9 mouse cellular contexts compared by ENCODE assay signal in the genomic region with DNA sequence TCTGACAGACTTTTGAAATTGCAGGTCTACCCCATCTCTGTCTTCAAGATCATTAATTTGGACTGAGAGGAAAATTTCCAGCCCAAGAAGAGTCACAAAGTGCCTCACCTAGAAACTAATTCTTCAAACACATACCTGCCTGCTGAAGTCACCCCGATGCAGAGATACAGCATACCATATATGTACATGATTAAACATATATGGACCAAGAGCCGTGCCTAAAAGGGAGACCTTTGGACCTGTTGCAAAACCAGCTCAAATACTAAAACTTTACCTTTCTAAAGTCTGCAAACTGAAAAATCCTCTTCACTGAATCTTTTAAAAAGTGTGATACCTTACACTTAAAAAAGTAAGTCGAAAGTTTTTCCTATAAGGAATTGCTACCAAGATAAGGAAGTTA. TPM values are rescaled to one million over a fixed set of nuclear protein-coding genes. Genes with fewer than 3 reads are reported as not detected.
DNase-seq lines count a peak whose midpoint lies in the region; ATAC-seq and TF ChIP-seq lines count a peak whose summit lies in the region.
"Had no signal": no experiment of that assay in that cellular context is flagged by ENCODE, and none has a peak within 500 bp of the region (broad histone marks: within the 10 kb centered on the region; RNA-seq: fewer than 3 reads in every experiment).

No protein-coding gene starts in this region.

- peak overlapping the region; percentile 73 for H3K4me2 ChIP-seq in embryonic facial prominence, embryonic 12.5 days (replicated peaks)
- H3K4me2 ChIP-seq in hindbrain, postnatal 0 days (ENCODE audit: low read depth, low read length): peak overlapping the region; percentile 51
- H3K4me2 ChIP-seq in midbrain, embryonic 12.5 days (replicated peaks): peak overlapping the region; percentile 72

- ATAC-seq in embryonic facial prominence, embryonic 12.5 days (ENCODE audit: insufficient number of reproducible peaks, insufficient read depth, low FRiP score, low TSS enrichment): no peak
- ATAC-seq in hindbrain, postnatal 0 days: no peak
- ATAC-seq in midbrain, embryonic 12.5 days (ENCODE audit: low FRiP score, low read depth): no peak
- no peak for ATAC-seq in frontal cortex, adult (ENCODE audit: low TSS enrichment)

- no peaks in the 10 kb centered on the region for H3K27me3 ChIP-seq in heart, embryonic 10.5 days (ENCODE audit: insufficient read depth, poor library complexity, severe bottlenecking)
- no peaks in the 10 kb centered on the region for H3K27me3 ChIP-seq in embryonic facial prominence, embryonic 12.5 days
- H3K27me3 ChIP-seq in hindbrain, postnatal 0 days (ENCODE audit: insufficient read depth, low read length): no peaks in the 10 kb centered on the region
- no peaks in the 10 kb centered on the region for H3K27me3 ChIP-seq in midbrain, embryonic 12.5 days

- H3K4me1 ChIP-seq in heart, embryonic 10.5 days: peaks cover 82% of the 10 kb centered on the region
- H3K4me1 ChIP-seq in embryonic facial prominence, embryonic 12.5 days: peaks cover 71% of the 10 kb centered on the region
- H3K4me1 ChIP-seq in hindbrain, postnatal 0 days (ENCODE audit: insufficient read depth, low read length): peaks cover 15% of the 10 kb centered on the region; the same call in 1 of the 2 replicates
- H3K4me1 ChIP-seq in midbrain, embryonic 12.5 days: peaks cover 75% of the 10 kb centered on the region

- 48% methylated on average over 3 of the region's 3 CpGs for WGBS in heart, embryonic 10.5 days
- 51% methylated on average over 3 of the region's 3 CpGs for WGBS in embryonic facial prominence, embryonic 12.5 days
- WGBS in hindbrain, postnatal 0 days: 46% methylated on average over 3 of the region's 3 CpGs
- 44% methylated on average over 3 of the region's 3 CpGs for WGBS in midbrain, embryonic 12.5 days

- H3K27ac ChIP-seq in heart, embryonic 10.5 days: peak overlapping the region; percentile 88
- H3K27ac ChIP-seq in embryonic facial prominence, embryonic 12.5 days: peak overlapping the region; percentile 4; the same call in 1 of the 2 replicates
- H3K27ac ChIP-seq in hindbrain, postnatal 0 days: no peak overlapping the region
- H3K27ac ChIP-seq in midbrain, embryonic 12.5 days (replicated peaks): peak overlapping the region; percentile 90

- no peak for TF ChIP-seq CTCF in hindbrain, postnatal 0 days (IDR thresholded peaks at IDR 0.05; ENCODE audit: low read depth)

- peaks cover 12% of the 10 kb centered on the region for H3K36me3 ChIP-seq in heart, embryonic 10.5 days
- peaks cover 24% of the 10 kb centered on the region for H3K36me3 ChIP-seq in embryonic facial prominence, embryonic 12.5 days
- no peaks in the 10 kb centered on the region for H3K36me3 ChIP-seq in hindbrain, postnatal 0 days (ENCODE audit: insufficient read depth, low read length)
- peaks cover 42% of the 10 kb centered on the region for H3K36me3 ChIP-seq in midbrain, embryonic 12.5 days

- H3K4me3 ChIP-seq in heart, embryonic 10.5 days: peak overlapping the region; percentile 41
- peak overlapping the region; percentile 24 for H3K4me3 ChIP-seq in embryonic facial prominence, embryonic 12.5 days
- peak overlapping the region; percentile 24; the same call in 1 of the 2 replicates for H3K4me3 ChIP-seq in hindbrain, postnatal 0 days (ENCODE audit: low read length)
- H3K4me3 ChIP-seq in midbrain, embryonic 12.5 days: peak overlapping the region; percentile 97

- H3K9me3 ChIP-seq in heart, embryonic 10.5 days: no peaks in the 10 kb centered on the region
- no peaks in the 10 kb centered on the region for H3K9me3 ChIP-seq in embryonic facial prominence, embryonic 12.5 days
- no peaks in the 10 kb centered on the region for H3K9me3 ChIP-seq in hindbrain, postnatal 0 days (ENCODE audit: low read length)
- H3K9me3 ChIP-seq in midbrain, embryonic 12.5 days: no peaks in the 10 kb centered on the region

- intact Hi-C loops in heart, postnatal 25 days (cut with DNase I): loop anchor here (10.0 kb wide), 2 partner anchors 447 to 693 kb away; no protein-coding TSS in a partner anchor

- H3K9ac ChIP-seq in embryonic facial prominence, embryonic 12.5 days: peak overlapping the region; percentile 7; the same call in 1 of the 2 replicates
- no peak overlapping the region for H3K9ac ChIP-seq in hindbrain, postnatal 0 days (replicated peaks; ENCODE audit: low read length)
- peak overlapping the region; percentile 59 for H3K9ac ChIP-seq in midbrain, embryonic 12.5 days (replicated peaks)

- DNase-seq in heart, embryonic 10.5 days (ENCODE audit: low spot score): no peak
- no peak for DNase-seq in heart, postnatal 25 days (ENCODE audit: low spot score)
- DNase-seq in hindbrain, postnatal 0 days (ENCODE audit: low spot score): no peak
- DNase-seq in left cerebral cortex, adult 8-10 months (ENCODE audit: low spot score in 2 of 2): no peak
- no peak for DNase-seq in testis, postnatal 10 days (ENCODE audit: low spot score)
- DNase-seq: gastrocnemius, postnatal 25 days had no signal

RNA-seq across cellular contexts. Expression of gene Rnd3, which starts 7.6 kb away (rescaled TPM):
- polyA plus RNA-seq in heart, embryonic 10.5 days (2016; fragmentation: Nextera tagmentation; extraction: Ambion mirVana): 35.7 and 56.8 TPM in 2 replicates
- total RNA-seq in heart, postnatal 25 days (2021): 10 to 100 TPM; 20.9 to 22.3 TPM
- 158 and 164 TPM in 2 replicates for polyA plus RNA-seq in embryonic facial prominence, embryonic 12.5 days (2016; fragmentation: Nextera tagmentation; extraction: Ambion mirVana)
- total RNA-seq in hindbrain, postnatal 0 days (2014; rRNA removed): 41.5 and 43.1 TPM in 2 replicates
- polyA plus RNA-seq in hindbrain, postnatal 0 days (2015; fragmentation: Nextera tagmentation; extraction: Ambion mirVana): 57.9 and 60.1 TPM in 2 replicates
- polyA plus RNA-seq in midbrain, embryonic 12.5 days (2016; fragmentation: Nextera tagmentation; extraction: Ambion mirVana): 352 and 366 TPM in 2 replicates
- total RNA-seq in left cerebral cortex, adult 8-10 months (2022): 10 to 100 TPM; 12.7 to 15.4 (median 13.9) TPM

Comparison
In these comparisons a context has a peak if more than half of its experiments do, and no peak if none do; other contexts are left out.
1. H3K4me3 ChIP-seq: peak in every context shown above with its lines; median percentile 97 in midbrain, embryonic 12.5 days; 41 in heart, embryonic 10.5 days; 24 in embryonic facial prominence, embryonic 12.5 days; 24 in hindbrain, postnatal 0 days.